Mouse (Mus musculus) embryonic facial prominence, embryonic 12.5 days (tissue): ENCODE results near the gene Zbtb16. TPM values are rescaled to one million over a fixed set of nuclear protein-coding genes. Genes with fewer than 3 reads are reported as not detected.

ENCODE experiments used
- ATAC-seq: fragments of 200-750 bp; cut with Nextera tagmentation; 2 replicates; pipeline ENCODE4 v1.8.0; 2017; ENCODE audit not compliant: insufficient number of reproducible peaks, insufficient read depth, low FRiP score, low TSS enrichment
- H3K27ac ChIP-seq: fragments of 300-500 bp; sonication (generic); 2 replicates; pipeline ENCODE4 v1.5.1; 2016; ENCODE audit warnings: mild to moderate bottlenecking
- H3K27me3 ChIP-seq: fragments of 300-500 bp; sonication (generic); 2 replicates; pipeline ENCODE4 v1.6.1; 2016; ENCODE audit warnings: mild to moderate bottlenecking, moderate library complexity
- H3K36me3 ChIP-seq: fragments of 300-500 bp; sonication (generic); 2 replicates; pipeline ENCODE4 v1.6.1; 2016; ENCODE audit warnings: mild to moderate bottlenecking
- H3K4me1 ChIP-seq: fragments of 300-500 bp; sonication (generic); 2 replicates; pipeline ENCODE4 v1.6.1; 2016
- H3K4me2 ChIP-seq: fragments of 300-500 bp; sonication (generic); replicated peaks from 2 replicates; pipeline ENCODE4 v1.6.1; 2016; ENCODE audit warnings: mild to moderate bottlenecking, moderate library complexity
- H3K4me3 ChIP-seq: fragments of 300-500 bp; sonication (generic); 2 replicates; pipeline ENCODE4 v1.5.1; 2016; ENCODE audit warnings: mild to moderate bottlenecking
- H3K9ac ChIP-seq: fragments of 300-500 bp; sonication (generic); 2 replicates; pipeline ENCODE4 v1.6.1; 2016; ENCODE audit warnings: mild to moderate bottlenecking, moderate library complexity
- H3K9me3 ChIP-seq: fragments of 300-500 bp; sonication (generic); 2 replicates; pipeline ENCODE4 v1.6.1; 2016; ENCODE audit warnings: mild to moderate bottlenecking, moderate library complexity
- WGBS: fragments of 180-500 bp; shearing (Covaris S2); methylation state at CpG from one replicate; pipeline ENCODE4 v1.1.7; 2016; 5-methylcytosine and 5-hydroxymethylcytosine counted together
- polyA plus RNA-seq: library from polyadenylated mRNA; unstranded; fragments of >200 nt; fragmentation: Nextera tagmentation; extraction: Ambion mirVana; gene quantifications from 2 replicates; pipeline ENCODE4 v1.2.1, GENCODE M21; 2016

Gene Zbtb16
- polyA plus RNA-seq, 1 experiment from 2014 or later: 4.1 TPM

GRCm38 (mm10) chr9:48670156-48670555 is 165.9 kb downstream of the Zbtb16 start:
- no peak overlapping the region for H3K4me2 ChIP-seq
- H3K9ac ChIP-seq: no peak overlapping the region
- no peaks in the 10 kb centered on the region for H3K9me3 ChIP-seq
- no peaks in the 10 kb centered on the region for H3K36me3 ChIP-seq
- peaks cover 18% of the 10 kb centered on the region for H3K4me1 ChIP-seq
- no peak overlapping the region for H3K27ac ChIP-seq
- 89% methylated on average over 13 of the region's 13 CpGs for WGBS
- no peak for ATAC-seq
- H3K4me3 ChIP-seq: no peak overlapping the region
- H3K27me3 ChIP-seq: no peaks in the 10 kb centered on the region

DNA sequence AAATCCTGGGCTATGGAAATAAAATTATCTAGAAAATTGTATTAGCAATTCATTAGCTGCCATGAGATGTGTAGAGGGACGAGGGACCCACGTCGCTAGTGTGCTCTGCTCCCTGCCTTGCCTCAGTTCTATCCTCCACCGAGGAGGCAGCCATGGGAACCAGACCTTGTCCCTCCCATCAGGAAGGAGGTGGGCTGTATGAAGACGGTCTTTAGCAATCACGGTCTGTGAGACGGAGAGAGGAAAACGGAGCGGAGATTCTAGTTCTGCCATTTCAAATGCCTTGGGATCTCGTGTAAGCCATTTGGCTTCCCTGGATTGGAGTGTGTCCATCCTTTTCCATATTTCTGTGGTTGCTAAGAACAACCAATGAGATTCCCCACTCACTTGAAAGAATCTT is 166.3 kb downstream of the Zbtb16 start:
- Histone ChIP-seq H3K9me3 (no peaks in the 10 kb centered on the region), H3K9ac (no peak overlapping the region), H3K27ac (no peak overlapping the region), H3K4me2 (no peak overlapping the region), H3K4me3 (no peak overlapping the region), H3K36me3 (no peaks in the 10 kb centered on the region), H3K27me3 (no peaks in the 10 kb centered on the region), H3K4me1 (peaks cover 13% of the 10 kb centered on the region)
- WGBS: 79% methylated on average over 10 of the region's 10 CpGs
- ATAC-seq: no peak

DNA sequence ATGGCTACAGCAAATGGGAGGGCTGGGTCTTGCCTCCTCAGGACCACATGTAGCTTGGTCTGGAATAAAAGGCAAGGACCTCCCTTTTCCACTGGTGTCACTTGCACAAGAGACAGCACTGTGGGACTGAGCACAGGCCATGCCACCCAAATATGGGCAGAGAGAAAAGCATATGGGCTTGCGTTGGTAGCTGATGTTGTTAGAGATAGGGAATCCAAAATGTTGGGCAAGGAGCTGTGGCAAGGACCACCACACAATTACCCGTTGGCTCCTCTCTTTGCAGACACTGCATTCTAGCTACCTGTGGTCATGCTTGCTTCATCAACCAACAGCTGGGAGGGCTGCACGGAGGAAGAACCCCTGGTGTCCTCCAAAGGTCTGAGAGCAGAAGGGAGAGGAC is 169.3 kb downstream of the Zbtb16 start:
- Histone ChIP-seq H3K9ac (no peak overlapping the region), H3K36me3 (no peaks in the 10 kb centered on the region), H3K9me3 (no peaks in the 10 kb centered on the region), H3K4me3 (no peak overlapping the region), H3K4me2 (no peak overlapping the region), H3K27ac (no peak overlapping the region), H3K4me1 (peaks cover 6% of the 10 kb centered on the region; the same call in 1 of the 2 replicates), H3K27me3 (0 out of 2 replicates have a peak, but pooled peaks cover 2% of the 10 kb centered on the region)
- 96% methylated on average over 3 of the region's 3 CpGs for WGBS
- no peak for ATAC-seq

GRCm38 (mm10) chr9:48663052-48663433 is 173.0 kb downstream of the Zbtb16 start:
- 48% methylated on average over 13 of the region's 13 CpGs for WGBS
- ATAC-seq: no peak

GRCm38 (mm10) chr9:48662361-48663051 is 173.5 kb downstream of the Zbtb16 start:
- Histone ChIP-seq H3K27me3 (0 out of 2 replicates have a peak, but pooled peaks cover 4% of the 10 kb centered on the region), H3K9me3 (no peaks in the 10 kb centered on the region), H3K27ac (no peak overlapping the region), H3K36me3 (no peaks in the 10 kb centered on the region), H3K4me3 (no peak overlapping the region), H3K4me2 (no peak overlapping the region; the same call in 1 of the 2 replicates), H3K9ac (no peak overlapping the region), H3K4me1 (peaks cover 6% of the 10 kb centered on the region; the same call in 1 of the 2 replicates)
- no peak for ATAC-seq
- 31% methylated on average over 15 of the region's 15 CpGs for WGBS

More at GRCm38 (mm10) chr9:48663052-48663433, 173.0 kb downstream of the Zbtb16 start:
- Histone ChIP-seq H3K4me3 (no peak overlapping the region), H3K4me1 (peaks cover 6% of the 10 kb centered on the region; the same call in 1 of the 2 replicates), H3K4me2 (no peak overlapping the region; the same call in 1 of the 2 replicates), H3K36me3 (no peaks in the 10 kb centered on the region), H3K27ac (no peak overlapping the region), H3K27me3 (0 out of 2 replicates have a peak, but pooled peaks cover 4% of the 10 kb centered on the region), H3K9me3 (no peaks in the 10 kb centered on the region), H3K9ac (no peak overlapping the region)

GRCm38 (mm10) chr9:48661225-48662023 is 174.6 kb downstream of the Zbtb16 start:
- WGBS: 77% methylated on average over 9 of the region's 9 CpGs
- Histone ChIP-seq H3K4me3 (no peak overlapping the region), H3K27ac (no peak overlapping the region), H3K9me3 (no peaks in the 10 kb centered on the region), H3K4me1 (peaks cover 6% of the 10 kb centered on the region; the same call in 1 of the 2 replicates), H3K27me3 (0 out of 2 replicates have a peak, but pooled peaks cover 4% of the 10 kb centered on the region), H3K9ac (no peak overlapping the region), H3K36me3 (no peaks in the 10 kb centered on the region), H3K4me2 (no peak overlapping the region)
- no peak for ATAC-seq

DNA sequence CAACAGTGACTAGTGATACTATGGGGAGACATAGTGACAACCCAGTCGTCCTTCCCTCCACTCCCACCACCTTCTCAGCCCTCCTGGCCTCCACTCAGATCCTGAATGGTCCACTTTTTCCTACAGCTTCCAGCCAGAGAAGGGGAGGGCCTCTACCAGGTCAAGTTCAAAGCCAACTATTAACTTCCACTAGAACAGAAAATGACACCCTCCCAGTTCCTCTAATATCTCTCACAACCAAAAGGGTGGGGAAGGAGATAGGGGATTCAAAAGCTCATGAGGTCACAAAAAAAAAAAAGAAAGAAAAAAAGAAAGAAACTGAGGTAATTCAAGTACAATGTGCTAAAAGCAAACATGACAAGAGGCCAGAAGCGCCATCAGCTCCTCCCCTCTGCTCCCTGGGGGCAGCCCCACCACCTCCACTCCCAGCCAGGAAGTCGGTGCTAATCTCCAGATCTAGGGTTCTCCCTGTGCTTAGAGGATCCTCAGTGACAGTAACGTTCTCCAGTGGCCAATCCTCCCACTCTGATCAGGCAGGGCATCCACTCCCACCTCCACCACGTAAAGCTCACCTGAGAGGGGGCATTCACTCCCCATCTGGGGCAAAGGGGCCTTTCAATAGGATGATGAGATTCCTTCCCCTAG is 180.4 kb downstream of the Zbtb16 start:
- ATAC-seq: no peak
- Histone ChIP-seq H3K9ac (no peak overlapping the region), H3K4me2 (no peak overlapping the region), H3K4me1 (no peaks in the 10 kb centered on the region), H3K9me3 (no peaks in the 10 kb centered on the region), H3K27me3 (peaks cover 6% of the 10 kb centered on the region), H3K36me3 (no peaks in the 10 kb centered on the region), H3K27ac (no peak overlapping the region), H3K4me3 (no peak overlapping the region)
- WGBS: 27% methylated on average over 5 of the region's 5 CpGs

DNA sequence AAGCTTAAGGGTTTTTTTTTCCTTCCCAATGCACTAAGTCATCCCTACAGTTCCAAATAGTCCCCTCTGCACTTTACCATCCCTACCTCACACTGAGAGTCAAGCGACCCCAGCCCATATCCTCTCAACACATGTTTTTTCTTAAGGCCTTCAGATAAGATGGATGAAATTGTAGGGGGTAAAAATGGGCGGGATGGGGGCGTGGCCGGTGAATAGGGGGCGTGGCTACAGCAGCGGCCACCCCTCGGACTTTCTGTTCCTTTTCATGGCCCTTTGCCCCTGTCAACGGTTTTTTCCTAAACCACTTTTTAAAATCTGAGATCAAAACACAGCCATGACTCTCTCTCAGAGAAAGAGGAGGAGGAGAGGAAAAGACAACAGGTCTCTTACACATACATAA is 181.3 kb downstream of the Zbtb16 start:
- H3K27ac ChIP-seq: no peak overlapping the region
- no peaks in the 10 kb centered on the region for H3K36me3 ChIP-seq
- no peak overlapping the region for H3K4me3 ChIP-seq
- H3K4me2 ChIP-seq: no peak overlapping the region
- peaks cover 6% of the 10 kb centered on the region for H3K27me3 ChIP-seq
- H3K9me3 ChIP-seq: no peaks in the 10 kb centered on the region
- no peak for ATAC-seq
- H3K9ac ChIP-seq: no peak overlapping the region
- WGBS: 15% methylated on average over 8 of the region's 8 CpGs
- peaks cover 1% of the 10 kb centered on the region for H3K4me1 ChIP-seq

DNA sequence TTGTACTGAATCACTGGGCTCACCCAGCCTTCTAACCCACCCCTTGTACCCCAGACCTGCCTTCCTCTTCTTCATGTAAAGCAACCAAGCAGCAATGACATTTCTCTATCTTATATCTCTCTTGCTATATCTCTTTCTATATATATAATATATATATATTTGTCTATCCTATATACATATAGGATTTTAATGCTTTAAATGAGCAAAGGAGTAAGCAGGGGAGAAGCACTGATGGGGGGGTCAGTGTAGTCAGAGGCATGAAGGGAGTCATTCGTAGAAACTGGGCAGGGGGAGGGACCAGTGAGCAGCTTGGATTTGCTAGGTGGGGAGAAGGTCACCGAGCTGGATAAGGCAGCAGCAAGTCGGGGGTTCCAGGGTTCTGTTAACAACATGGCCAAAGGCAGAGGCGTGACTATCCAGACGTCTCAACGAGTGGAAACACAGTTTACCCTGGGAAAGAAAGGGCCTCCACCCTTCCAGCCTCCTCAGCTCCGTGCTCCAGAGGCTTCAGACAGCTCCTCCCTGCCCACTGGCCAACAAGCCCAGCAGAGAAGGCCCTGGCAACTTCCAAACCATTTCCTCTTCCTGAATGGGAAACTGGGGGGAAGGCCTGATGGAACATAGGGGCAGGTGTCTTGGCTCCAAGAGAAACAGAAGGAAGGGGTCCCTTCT is 182.5 kb downstream of the Zbtb16 start:
- H3K9ac ChIP-seq: no peak overlapping the region
- no peak overlapping the region for H3K27ac ChIP-seq
- H3K4me2 ChIP-seq: no peak overlapping the region
- peaks cover 10% of the 10 kb centered on the region for H3K27me3 ChIP-seq
- H3K4me1 ChIP-seq: peaks cover 12% of the 10 kb centered on the region
- WGBS: 51% methylated on average over 7 of the region's 7 CpGs
- ATAC-seq: no peak
- no peaks in the 10 kb centered on the region for H3K36me3 ChIP-seq
- H3K4me3 ChIP-seq: no peak overlapping the region
- H3K9me3 ChIP-seq: no peaks in the 10 kb centered on the region

- H3K9me3 ChIP-seq: no peaks in the 10 kb centered on the region
- no peak overlapping the region for H3K27ac ChIP-seq
- no peak overlapping the region for H3K9ac ChIP-seq
- no peak overlapping the region for H3K4me2 ChIP-seq
- H3K4me3 ChIP-seq: no peak overlapping the region
- WGBS: 50% methylated on average over 4 of the region's 4 CpGs
- ATAC-seq: no peak
- H3K4me1 ChIP-seq: peaks cover 27% of the 10 kb centered on the region
- peaks cover 24% of the 10 kb centered on the region for H3K27me3 ChIP-seq
- H3K36me3 ChIP-seq: no peaks in the 10 kb centered on the region
Measured at GRCm38 (mm10) chr9:48652026-48652425, 184.0 kb downstream of the Zbtb16 start.

DNA sequence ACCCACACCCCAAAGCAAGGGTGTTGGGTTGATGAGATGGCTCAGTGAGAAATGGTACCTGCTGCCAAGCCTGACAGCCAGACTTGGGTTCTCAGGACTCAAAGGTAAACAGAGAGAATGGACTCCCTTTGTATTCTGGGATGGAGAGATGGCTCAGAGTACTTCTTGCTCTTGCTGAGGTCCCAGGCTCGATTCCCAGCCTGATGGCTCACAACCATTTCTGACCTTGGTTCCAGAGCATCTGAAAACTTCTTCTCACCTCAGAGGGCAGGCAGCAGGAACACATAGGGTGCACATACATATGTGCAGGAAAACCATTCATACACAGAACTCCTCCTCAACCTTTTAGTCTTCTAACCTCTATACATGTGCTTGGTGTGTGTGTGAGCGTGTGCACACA is 185.2 kb downstream of the Zbtb16 start:
- WGBS: 74% methylated on average over 2 of the region's 2 CpGs

More for the DNA sequence above, 185.2 kb downstream of the Zbtb16 start:
- peaks cover 27% of the 10 kb centered on the region for H3K4me1 ChIP-seq
- no peaks in the 10 kb centered on the region for H3K36me3 ChIP-seq
- no peak overlapping the region for H3K4me3 ChIP-seq
- H3K27ac ChIP-seq: no peak overlapping the region
- H3K4me2 ChIP-seq: no peak overlapping the region
- ATAC-seq: no peak
- H3K27me3 ChIP-seq: peaks cover 25% of the 10 kb centered on the region
- no peaks in the 10 kb centered on the region for H3K9me3 ChIP-seq
- H3K9ac ChIP-seq: no peak overlapping the region
